Mouse (Mus musculus) liver, embryonic 14.5 days (tissue): Measurements from ENCODE around the gene Pla2g10. TPM values are rescaled to one million over a fixed set of nuclear protein-coding genes. Genes with fewer than 3 reads are reported as not detected.
"Not testable (repeated sequence)": the region's sequence is repeated elsewhere in the genome, so short reads cannot be mapped to it uniquely, and the experiment has no call there.

Source experiments
- ATAC-seq: fragments of 200-750 bp; cut with Nextera tagmentation; 2 replicates; pipeline ENCODE4 v1.8.0; 2017; ENCODE audit warnings: moderate number of reproducible peaks, mild to moderate bottlenecking, moderate library complexity; ENCODE audit not compliant: insufficient read depth
- DNase-seq, 3 experiments: peaks; one replicate each; pipeline ENCODE4 v3.0.0-alpha.2; 2012 to 2013; ENCODE audit warnings: low read depth in 3 of 3, low spot score in 3 of 3
- H3K27ac ChIP-seq: fragments of 300-500 bp; sonication (generic); 2 replicates; pipeline ENCODE4 v1.5.1; 2014; ENCODE audit warnings: moderate library complexity, mild to moderate bottlenecking, control low read depth, inconsistent platforms
- H3K27me3 ChIP-seq: fragments of 300-500 bp; sonication (generic); 2 replicates; pipeline ENCODE4 v1.6.1; 2014; ENCODE audit warnings: mild to moderate bottlenecking, low read length, moderate library complexity; ENCODE audit not compliant: control insufficient read depth, insufficient read depth
- H3K36me3 ChIP-seq: fragments of 300-500 bp; sonication (generic); replicated peaks from 2 replicates; pipeline ENCODE4 v1.6.1; 2014; ENCODE audit warnings: low read depth; ENCODE audit not compliant: control insufficient read depth, insufficient read depth
- H3K4me1 ChIP-seq, 2 experiments: fragments of 200-500 bp in 1 of 2; fragments of 300-500 bp in 1 of 2; sonication (generic) in 1 of 2; replicated peaks; 2 replicates each; pipeline ENCODE4 v1.6.1; 2012 to 2014; ENCODE audit warnings: antibody characterized with exemption in 1 of 2, inconsistent platforms in 1 of 2, low read length in 1 of 2; ENCODE audit not compliant: control insufficient read depth in 2 of 2, insufficient read depth in 2 of 2
- H3K4me2 ChIP-seq: fragments of 300-500 bp; sonication (generic); 2 replicates; pipeline ENCODE4 v1.6.1; 2014; ENCODE audit warnings: low read depth, mild to moderate bottlenecking, control low read depth, moderate library complexity
- H3K4me3 ChIP-seq, 2 experiments: fragments of 200-500 bp in 1 of 2; fragments of 300-500 bp in 1 of 2; sonication (generic) in 1 of 2; 2 replicates each; pipeline ENCODE4 v1.5.1; 2012 to 2014; ENCODE audit warnings: low read depth in 2 of 2, low read length in 2 of 2, mild to moderate bottlenecking in 2 of 2, control low read depth in 1 of 2, inconsistent platforms in 1 of 2, moderate library complexity in 1 of 2; ENCODE audit not compliant: insufficient read depth in 1 of 2
- H3K9ac ChIP-seq: fragments of 300-500 bp; sonication (generic); replicated peaks from 2 replicates; pipeline ENCODE4 v1.6.1; 2014; ENCODE audit warnings: mild to moderate bottlenecking, control low read depth, moderate library complexity
- H3K9me3 ChIP-seq: fragments of 300-500 bp; sonication (generic); 2 replicates; pipeline ENCODE4 v1.6.1; 2016; ENCODE audit warnings: low read length, mixed read lengths; ENCODE audit not compliant: control insufficient read depth
- CTCF ChIP-seq: IDR thresholded peaks from 2 replicates; pipeline ENCODE4 v1.5.1; 2016; ENCODE audit warnings: antibody characterized with exemption, low read depth, control low read depth
- EP300 ChIP-seq: IDR thresholded peaks from 2 replicates; pipeline ENCODE4 v1.6.1; 2016; ENCODE audit warnings: antibody characterized with exemption, low read depth
- WGBS: fragments of 180-500 bp; shearing (Covaris S2); extraction: QIAGEN DNeasy Blood & Tissue Kit; methylation state at CpG from one replicate; pipeline ENCODE4 v1.1.7; 2014; ENCODE audit not compliant: insufficient replicate concordance; 5-methylcytosine and 5-hydroxymethylcytosine counted together
- polyA plus RNA-seq, 2 experiments: library from polyadenylated mRNA; depleted of rRNA in 1 of 2; stranded (reverse) in 1 of 2; unstranded in 1 of 2; fragments of >200 nt; fragmentation: Nextera tagmentation in 1 of 2; extraction: Ambion mirVana in 1 of 2; gene quantifications; 2 replicates each; pipeline versions ENCODE4 v1.2.1 to v1.2.3; 2012 to 2014

Pla2g10 gene
- polyA plus RNA-seq, 2 experiments, result 0.20 TPM; not detected in 1

DNA sequence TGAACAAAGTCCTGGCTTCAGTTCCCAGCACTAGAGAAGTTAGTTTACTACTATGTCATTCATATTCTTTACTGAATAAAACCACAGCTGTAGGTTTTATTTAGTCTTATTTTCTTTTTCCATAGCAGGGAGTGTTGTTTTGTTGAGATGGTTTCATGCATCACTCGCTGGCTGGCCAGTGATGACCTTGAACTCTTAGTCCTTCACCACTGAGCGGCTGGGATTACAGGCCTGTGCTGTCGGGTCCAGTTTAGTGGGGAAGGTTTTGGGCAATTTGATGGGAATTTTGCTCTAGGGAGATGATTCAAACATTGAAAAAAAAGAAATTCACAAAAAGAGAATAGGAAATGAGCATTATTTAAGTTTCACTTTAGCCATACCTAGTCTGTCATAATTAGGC, 56.3 kb downstream of the Pla2g10 start:
- Histone ChIP-seq H3K4me3 (no peak overlapping the region), H3K9me3 (no peaks in the 10 kb centered on the region), H3K9ac (no peak overlapping the region), H3K4me2 (no peak overlapping the region), H3K36me3 (peaks cover 10% of the 10 kb centered on the region), H3K27ac (no peak overlapping the region), H3K4me1 (peaks cover 5 to 13% of the 10 kb centered on the region in 2 experiments; a peak in 3 of 4 replicates), H3K27me3 (no peaks in the 10 kb centered on the region)
- ATAC-seq, result no peak
- DNase-seq, result no peak
- TF ChIP-seq CTCF (no peak), EP300 (no peak)
- 67% methylated on average over 3 of the region's 3 CpGs for WGBS

DNA sequence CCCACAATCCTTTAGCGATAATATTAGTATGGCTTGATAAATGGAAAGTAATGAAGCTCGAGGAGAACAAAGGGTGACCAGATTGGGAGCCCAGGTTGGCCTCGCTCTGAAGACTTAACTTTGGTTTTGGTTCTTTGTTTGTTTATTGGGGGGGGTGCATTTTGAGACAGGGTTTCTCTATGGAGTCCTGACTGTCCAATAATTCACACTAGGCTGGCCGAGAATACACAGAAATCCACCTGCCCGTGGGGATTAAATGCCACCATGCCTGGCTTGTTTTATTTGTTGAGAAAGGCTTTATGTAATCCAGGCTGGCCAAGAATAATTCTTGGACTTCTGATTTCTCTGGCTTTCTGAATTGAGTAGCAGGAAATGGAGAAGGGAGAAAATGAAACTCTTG, 57.7 kb downstream of the Pla2g10 start:
- WGBS, result 66% methylated on average over 5 of the region's 5 CpGs
- ATAC-seq (no peak), DNase-seq (no peak)
- Histone ChIP-seq H3K9ac (no peak overlapping the region), H3K27me3 (no peaks in the 10 kb centered on the region), H3K36me3 (peaks cover 10% of the 10 kb centered on the region), H3K27ac (no peak overlapping the region), H3K9me3 (no peaks in the 10 kb centered on the region), H3K4me2 (peak overlapping the region; percentile 88), H3K4me1 (peaks cover 16 to 24% of the 10 kb centered on the region in 2 experiments), H3K4me3 (peak overlapping the region in 1 of 2 experiments; percentile 79; a peak in 2 of 4 replicates)
- TF ChIP-seq CTCF (no peak), EP300 (no peak)

GRCm38 (mm10) chr16:13672386-13672898, 58.3 kb downstream of the Pla2g10 start:
- H3K4me2 ChIP-seq, result peak overlapping the region; percentile 88
- no peaks in the 10 kb centered on the region for H3K9me3 ChIP-seq
- peak overlapping the region; percentile 83 for H3K9ac ChIP-seq
- no peaks in the 10 kb centered on the region for H3K27me3 ChIP-seq
- H3K36me3 ChIP-seq, result peaks cover 6% of the 10 kb centered on the region
- no peak for TF ChIP-seq CTCF
- no peak for TF ChIP-seq EP300
- ATAC-seq, result peak; percentile 60
- DNase-seq, result peak; percentile 68 to 75 (median 71)
- under 1% methylated on average over 20 of the region's 20 CpGs for WGBS
- peaks cover 18 to 24% of the 10 kb centered on the region in 2 experiments for H3K4me1 ChIP-seq
- peak overlapping the region; percentile 85 for H3K27ac ChIP-seq
- peak overlapping the region; percentile 79 to 96 for H3K4me3 ChIP-seq

DNA sequence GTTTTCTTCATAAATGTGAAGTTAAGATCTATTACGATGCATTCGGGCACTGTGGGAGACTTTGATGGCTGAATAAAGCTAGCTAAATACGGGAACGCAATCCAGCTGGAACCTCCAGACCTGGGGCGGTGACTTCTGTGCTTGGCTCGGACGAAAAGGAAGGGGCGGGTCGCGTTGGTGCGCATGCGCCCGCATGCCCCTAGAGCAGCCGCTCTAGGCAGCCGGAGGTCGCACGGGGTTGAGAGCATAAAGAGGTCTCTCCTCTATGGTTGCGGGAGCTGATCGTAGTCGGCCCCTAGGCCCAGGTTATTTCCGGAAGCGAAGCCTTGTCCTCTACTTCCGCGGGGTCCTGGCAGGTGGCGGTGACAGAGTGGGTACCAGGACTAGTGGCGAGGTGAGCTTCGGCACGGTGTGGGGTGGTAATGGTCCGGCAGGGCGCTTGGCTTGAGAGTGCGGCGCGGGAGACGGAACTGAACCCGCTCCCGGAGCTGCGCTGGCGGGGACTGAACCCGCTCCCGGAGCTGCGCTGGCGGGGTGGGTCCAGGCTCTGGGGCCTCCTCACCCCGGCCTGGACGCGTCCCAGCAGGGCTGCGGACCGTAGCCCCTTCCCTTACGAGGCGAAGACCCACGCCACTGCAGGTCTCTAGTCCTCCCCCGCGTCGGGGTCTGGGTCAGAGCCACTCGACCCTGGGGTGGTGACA, 58.9 kb downstream of the Pla2g10 start, which contains the start of the genes Bfar and 3110001I22Rik:
Gene Bfar (plus strand): TSS at position 174 of the 701 bp plus-strand sequence.
Gene 3110001I22Rik (plus strand): TSS at position 245 of the 701 bp plus-strand sequence.
- H3K4me3 ChIP-seq, result peak within 1 kb of the TSS; percentile 79 to 96
- TF ChIP-seq EP300 (no peak), CTCF (peak; percentile 15; the same call in 1 of the 2 replicates)
- peak within 1 kb of the TSS; percentile 85 for H3K27ac ChIP-seq
- H3K9ac ChIP-seq, result peak within 1 kb of the TSS; percentile 83
- H3K36me3 ChIP-seq, result no peaks in the 10 kb centered on the region
- ATAC-seq (peak; percentile 82), DNase-seq (peak; percentile 82 to 84 (median 83))
- no peaks in the 10 kb centered on the region for H3K9me3 ChIP-seq
- peaks cover 22 to 28% of the 10 kb centered on the region in 2 experiments for H3K4me1 ChIP-seq
- under 1% methylated on average over 54 of the region's 54 CpGs for WGBS
- H3K4me2 ChIP-seq, result peak within 1 kb of the TSS; percentile 88
- no peaks in the 10 kb centered on the region for H3K27me3 ChIP-seq

GRCm38 (mm10) chr16:13670896-13671295, 59.9 kb downstream of the Pla2g10 start:
- H3K9ac ChIP-seq, DNase-seq, H3K36me3 ChIP-seq, H3K9me3 ChIP-seq, ATAC-seq, H3K27me3 ChIP-seq: not testable (repeated sequence)
- Histone ChIP-seq H3K4me2 (peak overlapping the region; percentile 88), H3K4me1 (peaks cover 22 to 29% of the 10 kb centered on the region in 2 experiments), H3K4me3 (peak overlapping the region in 1 of 2 experiments; percentile 79; a peak in 2 of 4 replicates), H3K27ac (peak overlapping the region; percentile 85; the same call in 1 of the 2 replicates)
- WGBS, result 39% methylated on average over 5 of the region's 5 CpGs
